Mouse (Mus musculus): ENCODE measurements around the gene Flnc.

- TF ChIP-seq CTCF (IDR thresholded peaks at IDR 0.05; ENCODE audit: insufficient read depth, low read depth, low read length) (no peak), POLR2A (IDR thresholded peaks at IDR 0.05; ENCODE audit: insufficient read depth, low read depth, low read length) (no peak)
Observed at GRCm38 (mm10) chr6:29449858-29450257, 16.8 kb downstream of the Flnc start.
